Mouse (Mus musculus) Muller cell, postnatal 12 days (primary cell): ENCODE measurements at regions not wholly inside any gene's neighbourhood (a gene's known extent, or its start where the extent isn't known, plus 50 kb on each side); places are given as distances from the start of the nearest gene placed in this dataset.

Experiments
- DNase-seq: peaks from one replicate; pipeline ENCODE4 v3.0.0-alpha.2; 2015; ENCODE audit errors: inconsistent ontology term

DNA sequence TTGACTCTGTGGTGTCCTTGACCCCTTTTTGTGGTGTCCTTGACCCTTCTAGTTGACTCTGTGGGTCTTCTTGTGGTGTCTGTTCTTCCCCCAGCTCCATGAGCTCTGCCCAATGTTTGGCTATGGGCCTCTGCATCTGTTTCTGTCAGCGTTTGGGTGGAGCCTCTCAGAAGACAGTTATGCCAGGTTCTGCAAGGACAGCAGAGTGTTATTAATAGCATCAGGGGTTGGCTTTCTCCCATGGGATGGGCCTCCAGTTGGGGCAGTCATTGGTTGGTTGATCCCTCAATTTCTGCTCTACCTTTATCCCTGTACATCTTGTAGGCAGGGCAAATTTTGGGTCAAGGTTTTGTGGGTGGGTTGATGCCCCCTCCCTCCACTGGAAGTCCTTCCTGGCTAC lies 138.8 kb downstream of the Tex29 start:
- no peak for DNase-seq

DNA sequence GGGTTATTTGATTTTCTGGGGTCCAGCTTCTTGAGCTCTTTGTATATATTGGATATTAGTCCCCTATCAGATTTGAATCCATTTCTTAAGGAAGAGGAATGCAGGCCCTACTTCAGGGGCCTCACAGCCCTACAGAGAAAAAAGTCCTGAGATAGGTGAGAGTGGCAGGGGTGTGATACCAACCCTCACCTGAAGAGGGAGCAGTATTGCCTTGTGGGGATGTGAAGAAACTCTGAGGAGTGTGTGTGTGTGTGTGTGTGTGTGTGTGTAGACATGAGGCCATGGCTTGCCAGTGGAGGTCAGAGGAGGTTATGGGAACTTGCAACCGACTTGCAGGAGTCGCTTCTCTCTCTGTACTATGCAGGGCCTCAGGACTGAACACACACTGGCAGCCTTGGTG lies 141.2 kb downstream of the Tex29 start:
- DNase-seq: no peak

DNA sequence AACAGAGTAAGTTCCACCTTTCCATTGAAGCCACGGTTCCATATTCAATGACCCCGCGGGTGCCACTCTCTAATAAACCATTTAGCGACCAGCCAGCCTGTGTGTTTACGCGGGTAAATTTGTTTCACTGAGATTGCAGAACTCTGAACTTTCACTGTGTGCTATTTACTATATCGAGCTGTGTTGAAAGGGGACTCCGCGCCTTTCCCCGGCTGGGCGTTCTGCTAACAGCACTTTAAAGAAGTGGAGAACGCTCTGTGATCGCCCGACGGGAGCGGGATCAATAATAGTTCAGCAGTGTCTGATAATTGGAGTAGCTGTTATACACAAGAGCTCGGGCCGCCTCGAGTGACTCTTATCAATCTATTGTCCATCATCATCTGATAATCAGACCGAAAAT lies 149.8 kb downstream of the Tex29 start:
- no peak for DNase-seq

DNA sequence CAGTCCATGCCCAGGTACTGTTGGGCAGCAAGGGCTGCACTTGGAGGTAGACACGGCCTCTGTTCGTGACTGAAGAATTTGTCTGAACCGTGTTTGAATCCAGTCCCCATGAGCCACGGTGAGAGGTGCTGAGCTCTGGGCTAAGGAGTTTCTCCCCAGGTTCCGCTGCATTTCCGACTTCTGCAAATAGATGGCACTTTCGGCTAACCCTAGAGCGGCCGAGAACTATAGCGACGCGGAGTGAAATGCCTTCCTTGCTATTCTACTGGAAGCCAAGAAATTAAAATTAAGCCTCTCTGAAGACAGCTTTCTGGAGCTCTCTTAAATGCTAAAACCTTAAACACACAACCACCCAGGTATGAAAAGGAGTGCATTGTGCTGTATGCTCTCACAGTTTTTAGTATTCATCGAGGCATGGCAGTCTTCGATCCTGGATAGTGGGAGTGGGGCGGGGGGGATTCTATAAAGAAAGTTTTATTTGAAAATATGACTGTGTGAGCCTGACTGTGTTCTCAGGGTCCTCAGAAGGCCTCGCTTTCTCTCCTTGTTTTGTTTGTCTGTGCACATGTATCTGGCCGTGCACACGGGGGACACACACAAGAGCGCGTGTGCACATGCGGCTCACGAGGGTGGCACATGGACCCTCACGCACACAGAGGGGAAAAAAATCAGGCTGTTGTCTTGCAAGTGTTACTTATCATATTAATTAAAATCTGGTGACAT lies 159.6 kb downstream of the Tex29 start:
- peak; percentile 42 for DNase-seq

DNA sequence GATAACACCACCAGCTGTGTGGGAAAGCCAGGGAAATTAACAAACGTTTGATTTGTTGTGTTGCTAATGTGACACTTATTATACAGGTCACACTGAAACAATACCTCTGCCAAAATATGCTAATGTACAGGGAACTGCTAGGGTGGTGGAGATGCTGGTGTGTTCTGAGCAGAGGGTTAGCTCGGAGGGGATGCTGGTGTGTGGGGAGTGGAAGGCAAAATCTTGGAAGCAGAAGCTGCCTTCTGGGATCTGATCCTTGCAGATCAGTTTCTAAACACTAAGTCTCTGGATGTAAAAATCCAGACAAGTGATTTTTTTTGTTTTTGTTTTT lies 160.2 kb downstream of the Tex29 start:
- no peak for DNase-seq

DNA sequence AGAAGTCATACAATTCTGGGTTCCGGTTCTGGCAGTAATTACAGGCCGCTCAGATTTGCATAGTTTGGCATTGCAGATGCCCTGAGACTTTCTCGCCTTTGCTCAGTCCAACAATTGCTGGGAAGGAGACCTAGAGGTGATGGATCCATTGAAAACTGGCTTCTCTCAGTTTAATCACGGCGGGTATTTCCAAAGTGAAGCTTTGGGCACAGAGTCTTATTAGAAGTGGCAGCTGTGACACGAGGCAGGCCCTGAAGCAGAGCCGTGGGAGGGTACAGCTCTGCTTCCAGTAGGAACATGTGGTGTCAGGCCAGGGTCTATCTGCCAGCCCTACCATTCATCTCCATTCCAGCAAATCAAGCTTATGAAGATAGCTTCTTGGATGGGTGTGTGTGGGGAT lies 164.0 kb downstream of the Tex29 start:
- DNase-seq: no peak

DNA sequence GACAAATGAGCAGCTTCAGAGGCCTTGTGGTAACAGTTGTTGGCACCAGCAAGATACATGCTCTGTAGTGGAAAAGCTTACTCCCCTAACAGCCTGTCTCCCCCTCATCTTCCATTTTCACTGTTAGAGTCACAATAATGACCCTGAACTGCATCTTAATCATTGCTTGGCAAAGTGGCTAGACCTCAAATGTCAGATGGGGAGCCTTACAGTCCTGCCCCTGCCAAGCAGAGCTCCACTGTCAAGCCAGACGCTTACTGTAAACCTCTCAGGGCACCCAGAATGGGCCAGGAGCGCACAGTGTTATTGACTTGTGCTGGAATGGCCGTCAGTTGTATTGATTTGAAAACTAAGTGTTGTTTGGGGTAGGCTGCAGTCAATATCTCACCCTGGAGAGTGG lies 172.5 kb downstream of the Tex29 start:
- no peak for DNase-seq

DNA sequence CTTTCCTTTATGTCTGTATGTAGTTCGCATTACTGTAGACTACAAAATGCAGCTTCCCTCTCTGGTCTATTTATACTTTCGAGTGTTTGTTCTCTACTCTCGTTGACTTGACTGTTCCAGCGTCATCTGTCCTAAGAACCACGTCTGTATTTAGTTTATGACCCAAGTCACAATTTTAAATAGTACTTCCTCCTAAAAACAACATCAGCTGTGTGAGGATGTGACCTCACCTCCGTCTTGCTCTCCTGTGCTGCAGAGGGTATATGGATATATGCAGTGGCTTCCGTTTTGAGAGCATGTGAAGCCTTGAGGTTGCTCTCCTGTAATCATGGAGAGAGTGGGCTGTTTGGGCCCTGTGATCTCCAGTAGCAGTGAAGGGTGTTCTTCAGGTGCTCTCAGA lies 177.5 kb downstream of the Tex29 start:
- DNase-seq: no peak

DNA sequence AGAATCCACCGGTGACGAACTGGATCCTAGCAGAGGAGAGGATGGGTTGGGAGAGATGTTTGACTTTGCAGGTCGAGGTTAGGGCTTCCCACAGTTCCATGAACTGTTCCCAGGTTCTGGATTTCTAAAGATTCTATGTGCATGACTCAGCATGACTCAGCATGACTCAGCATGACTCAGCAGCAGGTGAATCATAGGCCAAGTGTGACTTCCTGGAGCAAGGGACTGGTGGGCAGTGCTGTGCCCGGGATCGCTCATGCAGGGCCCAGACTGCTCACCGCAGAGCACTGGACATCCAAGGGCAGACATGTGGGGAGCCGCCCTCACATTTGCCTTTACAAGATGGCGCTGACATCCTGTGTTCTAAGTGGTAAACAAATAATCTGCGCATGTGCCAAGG lies 179.0 kb downstream of the Tex29 start:
- peak; percentile 46 for DNase-seq

DNA sequence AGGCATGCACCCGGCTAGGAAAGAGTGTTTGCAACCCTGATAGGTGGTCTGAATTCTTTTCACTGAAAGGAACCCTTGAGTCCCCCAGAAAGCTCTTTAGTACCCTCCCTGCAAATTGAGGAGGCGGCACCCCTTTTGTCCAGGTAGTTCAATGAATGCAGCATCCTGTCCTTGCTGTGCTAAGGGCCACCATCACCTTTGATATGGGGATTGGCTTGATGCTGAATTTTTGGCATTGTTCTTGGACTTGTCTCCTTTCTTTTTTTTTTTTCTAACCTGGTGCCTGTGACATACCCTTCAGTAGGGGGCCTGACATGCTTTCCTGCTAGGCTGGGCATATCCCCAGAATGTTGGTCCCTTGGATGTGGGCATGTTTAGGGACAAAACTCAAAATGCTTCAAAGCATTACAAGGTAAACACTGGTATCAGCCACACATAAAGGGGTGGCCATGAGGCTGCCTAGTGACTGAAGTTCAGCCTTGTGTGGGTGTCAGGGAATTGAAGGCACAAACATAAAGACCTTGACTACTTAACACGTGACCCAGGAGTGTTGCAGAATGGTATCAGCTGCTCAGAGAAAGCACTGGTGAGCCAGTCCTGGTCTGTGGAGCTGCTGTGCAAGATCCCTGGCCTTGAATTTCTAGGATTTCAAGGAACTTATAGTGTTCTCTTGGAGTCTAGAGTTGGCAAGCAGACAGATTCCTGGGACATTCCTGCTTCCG lies 183.6 kb downstream of the Tex29 start:
- DNase-seq: no peak

DNA sequence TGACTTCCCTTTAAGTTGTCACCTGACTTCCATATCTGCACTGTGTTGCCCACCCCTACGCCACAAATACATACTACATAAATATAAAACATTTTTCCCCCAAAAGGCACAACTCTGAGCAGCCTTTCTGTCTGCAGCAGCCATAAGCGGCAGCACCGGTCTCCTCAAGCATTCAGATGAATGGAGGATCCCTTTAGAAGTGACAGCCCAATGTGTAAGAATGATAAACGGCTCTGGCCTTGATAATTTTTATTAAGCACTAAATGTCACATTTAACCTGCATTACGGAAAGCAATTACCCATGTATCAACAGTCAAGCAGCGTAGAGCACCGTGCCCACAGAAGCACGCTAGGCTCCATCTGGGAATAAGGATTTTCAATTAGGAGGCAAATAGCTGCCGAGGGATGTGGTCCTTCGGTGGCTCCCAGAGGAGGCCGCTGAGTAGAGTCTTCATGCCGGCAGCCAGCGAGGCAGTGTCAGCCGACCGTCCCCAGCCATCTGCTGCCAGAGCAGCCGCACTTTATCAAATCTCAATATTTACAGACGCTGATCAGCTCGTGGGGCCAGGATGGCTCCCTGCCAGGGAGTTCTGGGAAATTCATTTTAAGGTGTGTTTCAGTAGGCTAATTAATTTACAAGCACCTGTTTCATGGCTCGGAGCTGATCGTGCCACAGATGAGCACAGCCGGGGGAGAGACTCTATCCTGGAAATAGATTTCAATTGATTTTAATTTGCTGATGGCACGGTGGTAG lies 190.3 kb downstream of the Tex29 start:
- DNase-seq: no peak

DNA sequence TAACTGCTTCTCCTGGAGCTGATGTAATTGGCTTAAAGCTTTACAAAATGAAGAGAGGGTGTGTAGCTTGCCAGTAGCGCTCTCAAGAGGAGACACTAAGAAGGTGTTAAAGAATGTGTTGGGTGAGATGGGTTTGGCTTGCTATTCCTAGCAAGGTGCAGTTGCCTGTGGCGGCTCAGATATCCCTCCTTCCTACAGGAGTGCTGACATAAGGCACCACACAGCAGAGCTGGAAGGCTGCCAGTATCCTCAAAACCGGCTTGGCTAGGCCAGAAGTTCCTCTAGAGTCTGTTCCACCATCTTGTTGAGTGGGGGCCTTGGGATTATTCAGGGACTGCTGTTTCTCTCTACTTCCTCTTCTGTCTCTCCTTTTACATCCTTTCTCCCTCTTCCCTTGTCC lies 191.5 kb downstream of the Tex29 start:
- no peak for DNase-seq

DNA sequence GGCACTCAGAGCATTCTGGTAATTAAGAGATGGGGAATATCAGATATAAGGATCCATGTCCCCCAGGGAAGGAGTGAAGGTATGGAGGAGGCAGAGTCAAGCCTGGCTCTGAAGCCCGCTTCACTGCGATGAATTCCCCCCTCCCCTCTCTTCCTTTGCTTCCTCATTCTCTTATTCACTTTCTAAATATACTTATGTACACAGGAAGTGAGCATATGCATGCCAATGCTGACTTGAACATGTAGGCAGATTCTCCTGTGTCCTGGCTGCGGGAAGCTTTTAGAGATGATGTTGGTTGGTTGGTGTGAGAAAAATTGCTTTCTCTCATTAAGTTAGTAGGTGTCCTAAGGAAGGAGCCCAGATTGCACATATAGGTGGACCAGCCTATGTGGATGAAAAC lies 192.1 kb downstream of the Tex29 start:
- DNase-seq: no peak

DNA sequence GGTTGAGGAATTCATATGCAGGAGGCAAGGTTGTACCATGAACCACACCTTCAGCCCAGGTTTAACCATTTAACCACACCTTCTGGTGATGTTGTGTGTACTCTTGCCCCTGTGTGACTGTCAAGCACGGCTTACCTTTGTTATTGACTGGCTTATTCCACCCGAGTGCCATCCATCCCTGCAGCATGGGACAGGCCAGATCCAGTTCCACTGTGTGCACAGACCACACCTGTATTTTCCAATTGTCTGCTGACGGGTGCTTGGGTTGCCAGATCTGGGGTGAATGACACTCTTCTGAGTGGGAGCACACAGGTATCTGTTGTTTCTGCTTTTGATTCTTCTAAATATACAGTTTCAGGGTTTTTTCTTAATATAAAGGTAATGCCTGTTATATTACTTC lies 196.1 kb downstream of the Tex29 start:
- DNase-seq: no peak

DNA sequence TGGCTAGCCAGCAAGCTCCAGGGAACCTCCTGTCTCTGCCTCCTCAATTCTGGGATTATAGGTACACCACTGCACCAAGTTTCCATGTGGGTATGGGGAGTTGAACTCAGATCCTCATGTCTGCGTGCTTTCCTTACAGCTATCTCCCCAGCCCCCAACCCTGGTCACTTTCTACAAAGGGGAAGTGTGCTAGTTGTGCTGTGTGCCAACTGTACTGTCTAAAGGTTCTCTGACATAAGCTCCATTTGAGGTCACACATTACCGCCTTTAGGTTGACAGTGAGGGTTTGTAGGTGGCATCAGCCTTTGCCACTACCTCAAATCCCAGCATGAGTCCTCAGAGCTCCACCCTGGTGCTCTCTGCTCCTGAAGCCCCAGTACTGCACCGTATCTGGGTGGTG lies 200.7 kb downstream of the Tex29 start:
- no peak for DNase-seq

DNA sequence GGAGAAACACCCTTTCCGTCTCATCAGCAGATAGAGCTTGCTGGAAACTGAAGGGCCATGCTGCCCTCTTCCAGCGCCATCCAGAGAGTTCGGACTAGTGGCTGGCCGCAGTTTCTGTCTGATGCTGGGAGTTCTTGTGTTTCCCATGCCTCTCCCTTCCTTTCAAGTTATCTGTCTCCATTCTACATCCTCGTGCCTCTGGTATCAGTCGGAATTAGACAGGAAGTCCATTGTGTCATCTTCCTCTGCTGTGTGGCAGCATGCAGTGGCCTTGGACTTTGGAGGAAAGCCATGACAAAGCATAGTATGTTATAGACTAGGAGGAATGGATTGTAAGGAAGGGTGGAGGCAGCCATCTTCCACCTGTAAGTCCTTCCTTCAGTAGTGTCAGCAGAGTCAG lies 201.4 kb downstream of the Tex29 start:
- DNase-seq: no peak

DNA sequence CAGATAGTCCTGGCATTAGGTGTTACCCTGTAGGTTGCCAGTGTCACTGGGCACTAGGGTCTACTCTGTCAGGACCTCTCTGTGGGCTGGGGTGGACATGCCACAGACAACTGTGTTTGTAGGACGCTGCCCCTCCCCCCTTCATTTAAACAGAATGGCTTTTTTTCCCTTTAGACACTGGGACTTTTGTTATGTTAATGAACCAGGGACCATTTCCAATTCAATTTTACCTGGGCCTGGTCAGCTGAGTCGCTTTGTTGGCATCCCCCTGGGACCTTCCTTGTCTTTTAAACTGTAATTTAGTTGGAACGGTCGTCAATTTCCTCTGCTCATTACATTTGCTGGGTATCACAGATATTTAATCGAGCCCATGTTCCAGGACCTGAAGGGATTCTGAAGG lies 210.6 kb downstream of the Tex29 start:
- DNase-seq: no peak

DNA sequence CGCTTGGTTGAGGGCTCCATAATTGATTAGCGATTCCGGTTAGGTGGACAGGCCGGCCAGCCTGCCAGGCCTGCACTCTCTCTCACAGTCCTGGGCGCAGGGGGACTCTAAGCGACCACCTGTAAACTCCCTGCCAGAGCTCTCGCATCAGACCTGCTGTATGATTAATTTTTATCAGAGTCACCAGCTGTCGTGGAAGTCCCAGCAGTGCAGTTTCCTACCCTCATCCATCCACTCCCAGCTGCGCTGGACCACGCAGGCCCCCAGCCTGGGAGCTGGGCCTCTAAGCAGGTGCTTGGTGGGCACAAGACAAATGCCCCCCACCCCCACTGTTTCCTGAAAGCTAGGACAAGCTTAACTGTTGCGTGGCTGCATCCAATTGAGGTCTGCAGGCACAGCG lies 211.1 kb downstream of the Tex29 start:
- no peak for DNase-seq

DNA sequence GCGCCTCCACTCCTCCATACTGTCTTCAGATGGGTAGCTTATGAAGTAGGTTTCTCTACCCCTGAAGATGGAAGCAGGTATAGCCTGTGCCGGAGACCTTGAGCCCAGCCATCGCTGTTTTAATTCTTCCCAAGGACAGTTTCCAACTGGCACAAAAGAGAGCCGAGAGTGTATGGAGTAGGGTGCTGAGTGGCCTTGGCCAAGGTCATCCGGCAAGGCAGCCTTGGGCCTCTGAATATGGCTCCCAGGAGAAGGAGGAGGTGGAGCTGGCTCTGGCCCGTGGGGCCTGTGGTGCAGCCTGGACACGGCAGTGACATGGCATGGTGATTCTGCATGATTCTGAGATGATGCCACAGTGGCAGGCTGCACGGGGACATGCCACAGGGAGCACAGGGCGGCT lies 215.7 kb downstream of the Tex29 start:
- DNase-seq: no peak

DNA sequence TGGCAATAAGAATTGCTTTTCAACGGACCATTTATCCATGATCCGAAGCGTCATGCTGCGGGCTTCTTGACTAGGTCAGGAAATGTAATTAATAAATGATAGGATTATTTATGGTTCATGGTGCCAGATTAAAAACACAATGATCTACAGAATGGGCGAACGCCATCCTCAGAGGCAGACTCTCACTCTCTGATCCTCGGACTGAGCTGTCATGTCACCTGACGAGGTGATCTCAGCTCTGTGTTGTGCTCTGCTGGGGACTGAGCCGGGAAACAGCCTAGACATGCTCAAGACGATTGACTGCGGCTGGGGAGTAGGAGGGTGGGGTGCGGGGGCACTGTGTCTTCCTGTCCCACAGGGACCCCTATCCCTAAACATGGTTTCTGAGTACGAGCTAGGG lies 217.4 kb upstream of the A230072I06Rik start:
- no peak for DNase-seq

DNA sequence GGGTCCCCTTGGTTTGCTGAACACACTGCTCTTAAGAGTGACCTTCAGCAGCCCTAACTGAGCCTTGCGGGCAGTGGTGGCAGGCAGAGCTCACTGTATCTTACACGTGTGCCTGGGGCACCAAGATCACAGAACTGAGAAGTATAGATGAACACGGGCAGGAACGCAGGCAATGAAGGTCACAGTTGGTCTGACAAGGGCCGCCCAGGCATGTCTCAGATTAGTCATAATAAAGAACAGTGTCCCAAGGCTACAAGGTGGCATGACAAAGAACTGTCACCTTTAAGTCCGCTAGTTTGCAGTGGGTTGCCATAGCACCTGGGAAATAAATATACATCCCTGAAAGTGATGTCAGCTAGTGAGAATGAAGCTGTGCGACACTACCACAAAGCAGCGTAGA lies 215.9 kb upstream of the A230072I06Rik start:
- DNase-seq: no peak

DNA sequence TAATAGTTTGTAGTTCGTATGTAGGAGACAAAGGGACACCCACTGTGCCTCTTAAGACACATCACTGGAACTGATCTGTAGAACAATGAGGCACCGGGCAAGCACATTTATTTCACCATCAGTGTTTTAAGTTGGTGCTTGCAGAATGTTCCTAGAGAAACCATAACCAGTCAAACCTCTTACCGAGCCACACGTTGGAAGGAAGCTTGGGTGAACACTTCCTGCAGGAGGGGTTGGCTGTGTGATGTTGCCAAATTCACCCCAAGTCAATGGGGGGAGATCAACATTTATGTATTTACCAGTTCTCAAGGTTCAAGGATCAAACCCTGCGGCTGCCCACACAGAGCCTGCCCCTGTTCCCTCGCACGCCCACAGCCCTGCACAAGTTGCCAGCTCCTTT lies 214.0 kb upstream of the A230072I06Rik start:
- DNase-seq: no peak

DNA sequence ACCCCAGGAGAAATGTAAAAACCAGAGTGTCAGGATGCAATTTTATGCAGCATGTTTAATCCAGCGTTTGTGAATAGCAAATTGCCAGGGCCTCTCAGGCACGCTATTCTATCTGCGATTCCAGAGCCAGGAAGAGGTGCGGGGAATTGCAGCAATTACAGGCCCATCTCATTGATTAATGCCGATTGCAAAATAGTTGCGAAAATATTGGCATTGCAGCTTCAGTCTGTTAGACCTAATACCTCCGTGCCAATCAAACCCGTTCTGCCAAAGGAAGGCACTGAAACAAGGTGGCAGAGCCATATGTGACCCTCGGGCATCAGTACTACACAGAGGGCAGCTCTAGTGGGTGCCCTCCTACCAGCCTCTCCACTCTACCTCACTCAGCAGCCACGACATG lies 212.2 kb upstream of the A230072I06Rik start:
- no peak for DNase-seq
